In genomic region chr9:60088101-60088500, GRCm38 (mm10) we compare ENCODE assay signal across 8 mouse cellular contexts.
A peak's percentile ranks its signal among the peaks of the same experiment; 100 is the strongest.
DNase-seq lines count a peak whose midpoint lies in the region.

No protein-coding gene starts in this region.

- intact Hi-C loops in left cerebral cortex, postnatal 4 days (cut with DNase I) = no loop called here

- DNase-seq in cerebellum, adult 11 months = peak; percentile 3
- DNase-seq in cerebellum, adult 9-11 months = no peak
- DNase-seq in left cerebral cortex, postnatal 4 days = peak; percentile 37
- no peak for DNase-seq in left cerebral cortex, adult 8-10 months (ENCODE audit: low spot score in 2 of 2)
- peak; percentile 68 to 78 for DNase-seq in adrenal gland, postnatal 36 days
- peak; percentile 7 for DNase-seq in kidney, postnatal 14 days
- DNase-seq in thymus, postnatal 4 days = peak; percentile 70
- DNase-seq in adipocyte (ENCODE audit: low spot score) = no peak

Comparison
In these comparisons a context has a peak if more than half of its experiments do, and no peak if none do; other contexts are left out.
1. DNase-seq: peak in cerebellum, adult 11 months (single experiment), left cerebral cortex, postnatal 4 days (single experiment), adrenal gland, postnatal 36 days (2 of 2), kidney, postnatal 14 days (single experiment) and thymus, postnatal 4 days (single experiment); none in cerebellum, adult 9-11 months (single experiment), left cerebral cortex, adult 8-10 months (0 of 2) and adipocyte (single experiment).